Mouse (Mus musculus): ENCODE data around the gene D130043K22Rik.
A peak's percentile ranks its signal among the peaks of the same experiment; 100 is the strongest.

Gene D130043K22Rik

DNA sequence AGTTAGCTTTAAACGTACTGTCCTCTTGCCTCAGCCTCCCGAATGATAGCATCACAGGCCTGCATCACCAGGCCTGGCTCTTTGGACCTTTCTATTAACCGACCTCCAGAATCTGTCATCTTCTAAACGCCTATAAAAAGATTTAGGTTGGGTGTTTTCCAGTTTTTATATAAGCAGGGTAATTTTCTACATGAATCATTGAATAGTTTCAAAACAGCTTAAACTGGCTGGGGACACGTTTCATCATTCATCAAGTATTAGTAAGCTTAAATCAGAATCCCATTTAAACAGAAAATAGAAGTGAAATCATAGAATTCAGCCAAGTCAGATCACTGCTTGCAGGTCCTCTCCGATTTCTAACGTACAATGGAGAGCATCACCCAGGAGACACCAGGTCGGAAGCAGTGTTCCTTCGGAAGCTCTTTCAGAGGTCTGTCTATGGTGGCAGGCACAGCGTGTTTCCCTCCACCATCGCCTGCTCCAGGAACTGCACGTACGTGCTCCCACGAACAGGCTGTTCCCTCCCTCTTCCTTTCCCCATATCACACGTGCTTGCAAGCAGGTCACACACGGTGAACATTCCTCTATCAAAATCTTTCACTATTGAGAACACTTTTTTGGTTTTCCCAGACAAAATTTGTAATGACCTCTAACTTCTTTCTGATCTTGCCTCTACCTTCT, 22.1 kb upstream of the D130043K22Rik start:
- no peak for TF ChIP-seq GATA4 (IDR thresholded peaks at IDR 0.05; ENCODE audit: insufficient replicate concordance, low read length)

DNA sequence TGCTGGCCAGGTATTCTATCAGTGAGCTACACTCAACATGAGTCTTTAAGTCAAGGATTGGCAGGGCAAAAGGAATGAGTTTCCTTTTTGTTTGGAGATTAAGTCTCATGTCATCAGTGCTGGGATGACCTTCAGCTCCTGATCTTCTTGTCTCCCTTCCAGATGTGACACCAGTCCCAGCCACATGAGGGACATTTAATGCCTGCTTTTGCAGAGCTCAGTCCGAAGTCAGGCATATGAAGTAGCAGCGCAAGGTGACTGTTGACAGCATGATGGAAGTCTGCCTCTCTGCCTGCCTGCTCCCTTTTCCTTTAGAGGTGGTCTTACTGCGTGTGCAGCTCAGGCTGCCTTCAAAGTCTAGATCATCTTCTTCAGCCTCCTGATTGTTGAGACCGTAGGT, 20.3 kb upstream of the D130043K22Rik start:
- no peak for TF ChIP-seq GATA4 (IDR thresholded peaks at IDR 0.05; ENCODE audit: insufficient replicate concordance, low read length)

DNA sequence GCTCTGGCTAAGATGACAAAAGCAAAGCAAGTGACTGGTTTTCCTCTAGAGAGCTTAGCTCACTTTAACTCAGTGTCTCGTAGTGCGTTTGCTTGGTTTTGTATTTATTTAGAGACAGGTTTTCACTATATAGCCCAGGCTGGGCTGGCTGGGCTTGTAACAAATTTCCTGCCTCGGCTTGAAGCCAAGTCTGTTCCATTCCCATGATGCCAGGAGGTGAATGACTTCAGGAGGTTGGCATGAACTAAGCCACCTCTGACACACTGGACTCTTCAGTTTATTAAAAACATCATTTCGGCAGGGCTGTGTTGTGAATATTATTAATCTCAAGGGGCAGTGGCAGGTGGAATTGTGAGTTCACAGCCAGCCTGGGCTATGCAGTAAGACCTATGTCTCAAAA, 19.3 kb upstream of the D130043K22Rik start:
- TF ChIP-seq GATA4 (IDR thresholded peaks at IDR 0.05; ENCODE audit: insufficient replicate concordance, low read length) = no peak

DNA sequence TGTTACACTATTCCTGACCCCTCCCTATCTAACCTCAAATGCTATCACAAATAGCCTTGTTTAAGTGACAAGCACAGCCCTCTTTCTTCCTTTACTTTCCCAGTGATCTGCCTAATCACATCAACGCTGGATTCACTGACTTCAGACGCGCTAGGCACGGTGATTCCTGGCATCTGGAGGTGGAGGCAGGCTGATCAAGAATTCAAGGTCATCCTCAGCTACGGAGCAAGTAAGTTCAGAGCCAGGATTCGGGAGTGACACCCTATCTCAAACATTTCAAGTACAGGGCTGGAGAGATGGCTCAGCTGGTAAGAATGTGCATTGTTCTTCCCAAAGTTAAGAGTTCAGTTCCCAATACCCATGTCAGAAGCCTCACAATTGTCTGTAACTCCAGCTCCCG, 18.8 kb upstream of the D130043K22Rik start:
- no peak for TF ChIP-seq GATA4 (IDR thresholded peaks at IDR 0.05; ENCODE audit: insufficient replicate concordance, low read length)

DNA sequence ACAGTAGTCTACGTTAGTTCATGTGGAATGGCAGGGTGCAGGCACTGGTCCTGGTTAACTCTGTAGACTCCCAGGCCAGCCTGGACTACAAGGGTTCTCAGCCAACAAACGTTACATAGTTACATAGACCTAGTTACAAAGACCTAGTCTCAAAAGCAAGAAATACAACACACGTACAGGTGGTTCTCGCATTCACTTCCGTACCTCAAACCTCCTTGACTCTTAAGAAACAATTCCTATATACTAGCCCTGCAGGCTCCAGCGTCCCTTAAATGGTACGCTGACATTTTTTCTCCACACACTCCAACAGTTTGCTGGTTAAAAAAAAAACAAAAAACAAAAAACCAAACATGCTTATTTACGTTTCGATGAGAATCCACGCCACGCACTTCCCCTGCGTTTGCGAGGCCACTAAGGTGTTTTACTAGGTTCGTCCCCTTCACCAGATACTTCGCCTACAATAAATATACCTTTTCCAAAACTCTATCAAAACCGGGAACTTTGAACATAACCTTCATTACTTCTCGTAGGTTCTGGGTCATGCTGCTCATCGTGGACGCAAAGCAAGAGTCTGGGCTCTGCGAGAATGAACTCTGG, 14.1 kb upstream of the D130043K22Rik start:
- TF ChIP-seq GATA4 (IDR thresholded peaks at IDR 0.05; ENCODE audit: insufficient replicate concordance, low read length) = no peak

DNA sequence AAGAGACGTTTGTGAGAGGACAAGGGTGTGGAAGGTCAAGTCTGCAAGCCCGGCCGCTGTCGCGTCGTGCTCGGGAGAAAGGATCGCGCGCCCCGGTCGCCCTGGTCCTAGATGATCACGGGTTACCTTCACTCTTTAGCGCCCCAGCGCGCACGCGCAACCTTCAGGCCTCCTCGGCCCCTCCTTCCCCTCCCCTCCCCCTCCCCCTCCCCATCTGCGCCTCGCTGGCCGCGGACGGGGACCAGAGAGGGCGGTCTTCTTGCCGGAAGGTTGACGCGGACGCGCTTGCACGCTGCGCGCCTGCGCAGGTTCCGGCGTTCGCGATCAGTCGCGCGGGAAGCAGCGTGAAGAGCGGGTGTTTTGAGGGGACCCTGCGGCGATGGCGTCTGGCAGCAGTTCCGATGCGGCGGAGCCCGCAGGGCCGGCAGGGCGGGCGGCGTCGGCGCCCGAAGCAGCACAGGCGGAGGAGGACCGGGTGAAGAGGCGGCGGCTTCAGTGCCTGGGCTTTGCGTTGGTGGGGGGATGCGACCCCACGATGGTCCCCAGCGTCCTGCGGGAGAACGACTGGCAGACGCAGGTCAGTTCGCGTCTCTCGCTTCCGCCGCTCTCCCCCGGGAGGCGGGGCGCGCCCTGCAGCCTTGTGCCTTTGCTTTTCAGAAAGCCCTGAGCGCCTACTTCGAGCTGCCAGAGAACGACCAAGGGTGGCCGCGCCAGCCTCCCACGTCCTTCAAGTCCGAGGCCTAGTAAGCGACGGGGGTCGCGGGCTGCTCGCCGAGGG, 13.4 kb upstream of the D130043K22Rik start, which contains the start of the genes Acot13 and Tdp2:
Acot13 (minus strand) TSS at position 188 of the 778 bp plus-strand sequence.
Tdp2 (plus strand) TSS at position 327 of the 778 bp plus-strand sequence.
- TF ChIP-seq GATA4 (IDR thresholded peaks at IDR 0.05; ENCODE audit: insufficient replicate concordance, low read length) = peak; percentile 18; the same call in 1 of the 2 replicates

DNA sequence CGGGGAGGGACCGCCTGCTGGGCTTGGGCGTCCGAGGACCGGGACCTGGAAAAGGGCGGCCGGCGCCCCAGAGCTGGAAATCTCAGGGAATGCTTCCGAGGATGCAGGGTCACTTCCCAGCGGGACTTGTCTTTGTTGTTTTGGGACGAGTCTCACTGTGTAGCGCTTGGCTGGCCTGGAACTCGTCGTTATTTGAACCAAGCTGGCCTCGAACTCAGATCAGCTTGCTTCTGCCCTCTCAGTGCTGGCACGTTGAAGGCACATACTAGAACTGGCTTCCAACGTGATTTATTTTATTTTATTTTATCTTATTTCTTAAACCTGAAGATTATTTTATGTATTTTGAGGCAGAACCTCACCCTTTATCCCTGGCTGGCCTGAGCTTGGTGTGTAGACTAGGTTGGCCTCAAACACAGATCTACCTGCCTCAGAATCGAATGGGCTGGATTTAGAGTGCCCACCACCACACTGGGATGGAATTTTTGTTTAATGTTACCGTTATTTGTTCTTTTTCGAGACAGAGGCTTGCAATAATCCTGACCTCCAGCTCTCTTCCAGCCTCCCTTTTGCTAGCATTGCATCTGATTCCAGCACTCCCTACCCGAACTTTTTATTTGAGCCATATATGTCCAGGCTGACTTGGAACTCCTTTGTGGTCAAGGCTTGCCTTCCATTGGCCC, 12.7 kb upstream of the D130043K22Rik start:
- TF ChIP-seq GATA4 (IDR thresholded peaks at IDR 0.05; ENCODE audit: insufficient replicate concordance, low read length) = no peak

DNA sequence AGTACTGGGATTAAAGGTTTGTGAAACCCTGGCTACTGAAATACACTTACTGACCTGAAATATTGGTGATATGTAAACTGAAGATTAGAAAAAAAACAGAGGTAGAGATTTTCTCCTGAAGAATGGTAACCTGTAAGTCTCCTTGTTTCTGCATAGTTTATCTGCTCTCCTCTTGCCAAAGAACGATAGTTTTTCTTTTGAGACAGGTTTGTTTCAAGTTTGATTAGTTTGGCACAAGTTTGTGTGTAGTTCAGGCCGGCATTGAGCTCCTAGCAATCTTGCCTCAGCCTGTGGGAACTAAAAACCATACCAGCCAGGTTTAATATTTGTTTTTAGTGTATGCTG, 12.2 kb upstream of the D130043K22Rik start:
- TF ChIP-seq GATA4 (IDR thresholded peaks at IDR 0.05; ENCODE audit: insufficient replicate concordance, low read length) = no peak

DNA sequence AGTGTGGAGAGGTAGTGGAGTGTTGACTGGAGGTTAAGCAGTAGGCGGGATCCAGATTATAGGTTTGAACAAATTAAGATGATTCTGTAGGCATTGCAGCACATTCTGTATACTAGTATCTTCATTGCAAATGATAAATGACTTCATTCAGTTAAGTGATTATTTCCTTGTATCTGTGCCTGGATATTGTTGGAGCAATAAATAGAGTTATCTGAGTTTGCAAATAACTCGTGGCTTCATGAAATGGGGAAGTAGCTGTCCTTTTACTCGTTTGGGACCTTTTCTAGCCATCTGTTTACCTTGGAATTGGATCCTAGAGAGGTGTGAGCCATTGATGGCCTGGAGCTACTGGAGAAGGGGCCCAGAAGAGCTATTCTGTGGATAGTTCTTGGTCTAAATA, 5.1 kb upstream of the D130043K22Rik start:
- no peak for TF ChIP-seq GATA4 (IDR thresholded peaks at IDR 0.05; ENCODE audit: insufficient replicate concordance, low read length)

DNA sequence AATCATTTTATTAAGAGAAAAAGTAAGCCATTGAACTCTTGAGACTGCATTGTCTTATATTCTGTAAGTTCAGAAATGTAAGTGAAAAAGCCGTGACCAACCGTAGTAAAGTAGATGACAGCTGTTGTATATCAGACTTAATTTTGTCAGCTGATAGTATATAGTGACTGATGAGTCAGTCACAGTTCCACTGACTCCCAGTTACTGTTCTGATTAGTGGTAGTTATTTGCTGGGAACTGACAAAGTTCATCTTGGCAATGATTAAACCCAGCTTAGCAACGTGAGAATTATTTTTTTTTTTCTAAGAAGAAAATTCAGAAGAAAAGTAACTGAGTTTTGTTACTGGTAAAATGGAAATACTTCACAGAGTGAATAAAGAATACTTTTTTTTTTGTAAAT, 3.2 kb upstream of the D130043K22Rik start:
- no peak for TF ChIP-seq GATA4 (IDR thresholded peaks at IDR 0.05; ENCODE audit: insufficient replicate concordance, low read length)

DNA sequence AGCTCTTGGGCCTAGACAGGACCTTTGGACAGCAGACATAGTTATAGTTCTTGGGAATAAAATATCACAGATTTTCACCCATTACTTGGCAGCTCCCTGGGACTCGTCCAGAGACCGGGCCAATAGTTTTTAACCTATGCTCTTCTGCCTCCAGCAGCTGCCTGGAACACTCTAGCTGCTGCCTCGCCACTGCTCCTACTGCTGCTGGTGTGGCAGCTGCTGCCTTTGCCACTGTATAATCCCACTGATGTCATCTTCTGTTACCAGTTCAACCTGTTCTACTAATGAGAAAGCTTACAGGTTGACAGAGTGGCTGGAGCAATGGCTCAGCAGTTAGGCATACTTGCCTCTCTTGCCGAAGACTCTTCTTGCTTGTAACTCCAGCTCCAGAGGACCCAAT, 4.4 kb downstream of the D130043K22Rik start:
- TF ChIP-seq GATA4 (IDR thresholded peaks at IDR 0.05; ENCODE audit: insufficient replicate concordance, low read length) = no peak

DNA sequence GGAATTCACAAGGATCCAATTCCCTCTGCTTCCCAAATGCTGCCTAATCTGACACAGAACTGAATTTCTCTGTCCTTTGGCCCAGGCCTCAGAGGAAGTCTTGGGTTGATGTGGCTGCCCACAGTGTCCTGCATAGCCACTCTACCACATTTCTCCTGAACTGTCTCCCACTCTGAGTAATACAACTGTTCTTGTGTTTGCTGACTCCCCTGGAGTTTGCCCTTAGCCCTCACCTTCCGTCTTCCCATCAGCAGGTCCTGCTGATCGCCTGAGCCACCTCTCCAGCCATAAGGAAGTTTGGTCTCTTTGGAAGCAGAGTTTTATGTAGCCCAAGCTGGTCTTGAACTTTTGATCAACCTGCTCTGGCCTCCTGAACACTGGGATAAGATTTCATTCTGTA, 7.1 kb downstream of the D130043K22Rik start:
- TF ChIP-seq GATA4 (IDR thresholded peaks at IDR 0.05; ENCODE audit: insufficient replicate concordance, low read length) = no peak

DNA sequence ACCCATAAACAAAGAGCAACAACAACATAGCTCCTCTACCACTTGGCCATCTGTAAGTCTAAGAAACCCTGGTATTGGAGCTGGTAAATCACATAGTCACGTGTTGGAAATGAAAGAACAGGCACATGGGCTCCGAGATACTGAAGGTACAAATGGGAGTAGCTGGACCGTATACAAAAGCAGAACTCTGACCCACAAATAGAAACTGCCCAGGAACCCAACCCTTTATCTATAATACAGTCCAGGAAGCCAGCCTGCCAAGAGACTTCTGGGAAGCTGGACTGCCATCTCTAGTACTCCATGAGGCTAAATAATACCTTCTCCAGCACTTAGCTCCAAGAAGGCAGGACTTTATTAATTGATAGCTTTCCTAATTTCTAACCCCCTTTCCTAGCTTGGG, 7.6 kb downstream of the D130043K22Rik start:
- TF ChIP-seq GATA4 (IDR thresholded peaks at IDR 0.05; ENCODE audit: insufficient replicate concordance, low read length) = no peak

DNA sequence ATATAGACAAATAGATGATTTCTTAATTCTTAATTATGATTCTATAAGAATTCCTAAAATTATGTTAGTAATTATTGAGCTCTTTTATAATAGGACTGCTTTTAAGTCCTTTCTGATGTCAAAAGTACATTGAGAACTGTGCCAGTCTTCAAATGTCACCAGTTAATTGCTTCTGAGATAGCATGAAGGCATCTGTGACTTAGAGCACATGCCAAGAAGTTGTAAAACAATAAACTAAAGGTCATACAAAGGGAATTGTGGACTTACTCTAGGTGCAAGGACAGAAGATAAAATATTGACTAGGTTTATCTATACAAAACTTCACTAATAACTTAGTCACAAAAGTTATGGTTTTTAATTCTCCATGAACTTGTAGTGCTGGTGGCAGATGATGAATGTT, 14.2 kb downstream of the D130043K22Rik start:
- no peak for TF ChIP-seq GATA4 (IDR thresholded peaks at IDR 0.05; ENCODE audit: insufficient replicate concordance, low read length)

DNA sequence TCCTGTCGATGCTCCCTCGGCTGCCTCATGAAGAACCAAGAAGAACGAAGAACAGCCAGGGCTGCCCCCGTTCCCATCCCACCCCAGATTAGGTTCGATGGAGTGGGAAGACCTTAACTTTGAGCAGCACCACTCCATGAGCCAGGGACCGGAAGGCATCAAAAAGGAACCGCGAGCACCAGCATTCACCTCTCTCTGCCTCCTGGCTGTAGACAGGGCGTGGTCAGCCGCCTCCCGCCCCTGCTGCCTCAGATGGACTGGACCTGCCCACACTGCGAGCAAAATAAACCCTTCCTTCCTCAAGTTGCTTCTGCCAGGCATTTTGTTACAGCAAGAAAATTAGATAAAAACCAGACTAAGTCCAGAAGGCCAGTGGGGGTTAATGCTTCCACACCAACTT, 16.1 kb downstream of the D130043K22Rik start:
- TF ChIP-seq GATA4 (IDR thresholded peaks at IDR 0.05; ENCODE audit: insufficient replicate concordance, low read length) = no peak

DNA sequence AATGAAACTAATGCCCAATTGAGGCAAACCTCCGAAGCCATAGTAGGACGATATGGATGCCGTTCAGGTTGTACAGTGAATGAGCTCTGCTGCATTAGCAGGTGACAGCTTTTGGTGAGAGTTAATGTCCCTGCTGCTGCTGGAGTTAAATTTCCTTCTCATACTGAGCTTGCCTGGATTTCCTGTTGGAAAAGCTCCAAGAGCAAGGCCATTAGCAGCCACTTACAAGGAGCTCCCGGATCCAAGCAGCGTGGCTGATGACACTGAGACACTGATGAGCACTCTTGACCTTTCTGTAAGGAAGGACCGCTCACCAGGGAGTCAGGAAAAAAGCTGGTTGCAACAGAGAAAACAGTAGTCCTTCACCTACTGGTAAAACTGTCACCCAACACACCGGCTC, 17.1 kb downstream of the D130043K22Rik start:
- no peak for TF ChIP-seq GATA4 (IDR thresholded peaks at IDR 0.05; ENCODE audit: insufficient replicate concordance, low read length)

All from liver, adult (tissue).